In genomic region chr6:83555972-83556371, GRCm38 (mm10) we compare ENCODE assay signal across 30 mouse cellular contexts. TPM values are rescaled to one million over a fixed set of nuclear protein-coding genes. Genes with fewer than 3 reads are reported as not detected.
"Had no signal": no experiment of that assay in that cellular context is flagged by ENCODE, and none has a peak within 500 bp of the region (broad histone marks: within the 10 kb centered on the region; RNA-seq: fewer than 3 reads in every experiment).

No protein-coding gene starts in this region.

- H3K4me2 ChIP-seq: hindbrain, embryonic 12.5 days; hindbrain, embryonic 14.5 days; intestine, embryonic 15.5 days; limb, embryonic 12.5 days; liver, embryonic 11.5 days; liver, embryonic 13.5 days; liver, embryonic 15.5 days had no signal

- H3K27ac ChIP-seq: gastrocnemius, adult 2 months; hindbrain, embryonic 10.5 days; hindbrain, embryonic 12.5 days; hindbrain, embryonic 14.5 days; intestine, embryonic 15.5 days; layer of hippocampus, adult 2 months; left cerebral cortex, adult 2 months; limb, embryonic 10.5 days; limb, embryonic 12.5 days; liver, embryonic 13.5 days; liver, embryonic 15.5 days had no signal

- H3K9ac ChIP-seq: hindbrain, embryonic 12.5 days; hindbrain, embryonic 14.5 days; intestine, embryonic 15.5 days; limb, embryonic 12.5 days; liver, embryonic 13.5 days; liver, embryonic 15.5 days; liver, postnatal 0 days had no signal

- DNase-seq: gastrocnemius, adult 2 months; gastrocnemius, postnatal 10 days; gastrocnemius, postnatal 25 days; heart, postnatal 36 days; kidney, adult 18-20 months; kidney, adult 8-10 months; kidney, postnatal 10 days; kidney, postnatal 25 days; kidney, postnatal 4 days; liver; liver, embryonic 13.5 days; liver, postnatal 0 days; lung, adult 2 months had no signal

- H3K4me3 ChIP-seq: gastrocnemius, adult 2 months; hindbrain, embryonic 10.5 days; hindbrain, embryonic 12.5 days; intestine, embryonic 15.5 days; layer of hippocampus, adult 2 months; left cerebral cortex, adult 2 months; limb, embryonic 10.5 days; limb, embryonic 12.5 days; liver, embryonic 13.5 days; liver, embryonic 15.5 days had no signal

- H3K27me3 ChIP-seq: hindbrain, embryonic 12.5 days; intestine, embryonic 15.5 days; limb, embryonic 12.5 days; liver, embryonic 13.5 days; liver, embryonic 15.5 days had no signal

- H3K9me3 ChIP-seq: hindbrain, embryonic 10.5 days; hindbrain, embryonic 12.5 days; intestine, embryonic 15.5 days; limb, embryonic 10.5 days; limb, embryonic 12.5 days; liver, embryonic 13.5 days; liver, embryonic 15.5 days had no signal

- H3K4me1 ChIP-seq: hindbrain, embryonic 10.5 days; hindbrain, embryonic 12.5 days; intestine, embryonic 15.5 days; limb, embryonic 10.5 days; limb, embryonic 12.5 days; liver, embryonic 13.5 days; liver, embryonic 15.5 days had no signal

- ATAC-seq: forebrain, embryonic 16.5 days; hindbrain, embryonic 16.5 days; inflammation-experienced regulatory T-cells, adult 6 months; intestine, embryonic 15.5 days; intestine, postnatal 0 days; liver, postnatal 0 days had no signal

RNA-seq across cellular contexts. Expression of gene Actg2, which starts 19.9 kb away (rescaled TPM):
- total RNA-seq: granulocyte monocyte progenitor cell, adult 5-6 weeks; layer of hippocampus, adult 2 months; layer of hippocampus, postnatal 25 days; left cerebral cortex, adult 2 months; left cerebral cortex, postnatal 36 days had no signal
